Mouse (Mus musculus) olfactory bulb, adult 2 months (tissue): ENCODE data around the gene Gm5089. TPM values are rescaled to one million over a fixed set of nuclear protein-coding genes. Genes with fewer than 3 reads are reported as not detected.

Experiments
- H3K27ac ChIP-seq: fragments of 200-500 bp; 2 replicates; pipeline ENCODE4 v1.5.1; 2012; ENCODE audit warnings: low read depth, low read length; ENCODE audit not compliant: insufficient read depth
- H3K4me1 ChIP-seq: fragments of 200-500 bp; 2 replicates; pipeline ENCODE4 v1.6.1; 2012; ENCODE audit warnings: low read length; ENCODE audit not compliant: control insufficient read depth, insufficient read depth
- H3K4me3 ChIP-seq: fragments of 200-500 bp; 2 replicates; pipeline ENCODE4 v1.5.1; 2012; ENCODE audit warnings: mild to moderate bottlenecking, low read depth, low read length, moderate library complexity; ENCODE audit not compliant: insufficient read depth
- CTCF ChIP-seq: fragments of 200-500 bp; IDR thresholded peaks from 2 replicates; pipeline ENCODE4 v1.5.1; 2012; ENCODE audit warnings: low read depth, mild to moderate bottlenecking, low read length, moderate library complexity; ENCODE audit not compliant: insufficient read depth
- POLR2A ChIP-seq: fragments of 200-500 bp; IDR thresholded peaks from 2 replicates; pipeline ENCODE4 v1.6.1; 2012; ENCODE audit warnings: mild to moderate bottlenecking, low read depth, low read length, moderate library complexity; ENCODE audit not compliant: insufficient read depth
- whole genome bisulfite sequencing: fragments of 180-500 bp; shearing (Covaris S2); methylation state at CpG from one replicate; pipeline ENCODE4 v1.1.7; 2018; 5-methylcytosine and 5-hydroxymethylcytosine counted together
- polyA plus RNA-seq: library from polyadenylated mRNA; stranded (reverse); fragments of >200 nt; gene quantifications from 2 replicates; pipeline ENCODE4 v1.2.4, GENCODE M21; 2012; ENCODE audit warnings: low replicate concordance; ENCODE audit not compliant: missing spikeins, insufficient read depth, insufficient read length

Gene Gm5089
- polyA plus RNA-seq, 1 experiment: not detected

DNA sequence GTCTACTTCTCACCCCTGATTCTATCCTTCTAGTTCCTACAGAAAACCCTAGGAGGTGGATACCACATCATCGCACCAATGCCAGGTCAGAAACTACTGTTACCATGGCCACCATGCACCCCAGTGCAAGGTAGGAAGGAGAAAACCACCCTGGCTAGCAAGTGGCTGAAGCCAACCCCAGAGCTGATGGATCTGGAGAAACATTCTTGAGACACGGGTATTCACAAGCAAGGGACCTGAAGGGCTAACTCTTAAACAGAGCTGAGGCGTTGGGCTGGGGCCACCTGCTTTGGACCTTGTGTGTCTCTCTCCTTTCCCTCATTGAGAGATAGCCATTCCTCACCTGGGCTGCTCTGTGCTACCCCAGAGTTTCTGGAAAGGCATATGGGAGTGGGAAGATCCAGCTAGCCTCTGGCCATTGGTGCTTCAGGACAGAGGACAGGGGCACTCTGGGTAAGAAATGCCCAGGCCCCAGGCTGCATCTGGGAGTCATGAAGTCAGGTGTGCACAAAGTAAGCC lies 47.4 kb downstream of the Gm5089 start:
- H3K27ac ChIP-seq: no peak overlapping the region
- TF ChIP-seq POLR2A: no peak
- TF ChIP-seq CTCF: no peak
- 72% methylated on average over 3 of the region's 3 CpGs for WGBS
- peaks cover 7% of the 10 kb centered on the region for H3K4me1 ChIP-seq
- no peak overlapping the region for H3K4me3 ChIP-seq

DNA sequence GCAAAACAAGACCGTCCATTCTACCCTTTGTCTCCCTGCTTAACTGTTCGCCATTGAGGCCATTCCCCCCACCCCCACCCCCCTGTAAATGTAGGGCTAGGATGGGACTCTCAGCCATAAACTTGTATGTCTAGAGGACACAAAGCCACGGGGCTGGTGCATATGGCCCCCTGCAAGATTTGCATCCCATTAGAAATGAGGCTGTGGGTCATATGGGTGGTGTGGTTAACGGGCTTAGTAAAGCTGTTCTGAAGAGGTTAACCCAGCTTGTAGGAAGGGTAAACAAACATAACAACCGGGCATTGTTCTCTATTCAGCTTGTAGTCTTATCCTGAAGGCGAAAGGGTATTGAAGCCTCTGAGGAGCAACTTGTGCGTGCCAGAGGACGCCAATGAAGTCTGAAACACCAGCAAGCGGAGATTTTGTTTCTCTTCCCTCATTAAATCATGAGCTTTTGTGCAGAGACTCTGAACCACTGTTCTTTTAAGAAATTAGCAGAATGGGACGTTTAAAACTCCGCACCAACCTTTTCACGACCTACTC lies 48.1 kb downstream of the Gm5089 start:
- Histone ChIP-seq H3K4me1 (peaks cover 7% of the 10 kb centered on the region), H3K4me3 (no peak overlapping the region), H3K27ac (no peak overlapping the region)
- WGBS: 60% methylated on average over 12 of the region's 12 CpGs
- TF ChIP-seq CTCF (no peak), POLR2A (no peak)

DNA sequence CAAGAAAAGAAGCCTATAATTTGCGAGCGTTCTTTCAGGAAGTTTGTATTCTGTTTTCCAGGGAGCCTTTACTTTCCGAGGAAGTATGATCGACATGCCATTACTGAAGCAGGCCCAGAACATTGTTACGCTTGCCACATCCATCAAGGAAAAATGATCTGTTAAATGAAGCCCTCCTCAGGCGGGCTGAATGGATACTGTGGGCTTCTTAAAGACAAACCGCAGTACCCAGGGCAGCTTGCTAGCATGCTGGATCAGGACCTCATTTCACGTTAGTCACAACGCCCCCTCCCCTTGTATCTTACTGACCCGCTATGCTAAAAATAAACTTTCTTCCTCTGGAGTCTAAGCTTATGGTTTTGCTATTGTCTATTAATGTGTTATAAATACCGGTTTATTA lies 49.0 kb downstream of the Gm5089 start:
- TF ChIP-seq POLR2A (no peak), CTCF (no peak)
- peaks cover 5% of the 10 kb centered on the region for H3K4me1 ChIP-seq

DNA sequence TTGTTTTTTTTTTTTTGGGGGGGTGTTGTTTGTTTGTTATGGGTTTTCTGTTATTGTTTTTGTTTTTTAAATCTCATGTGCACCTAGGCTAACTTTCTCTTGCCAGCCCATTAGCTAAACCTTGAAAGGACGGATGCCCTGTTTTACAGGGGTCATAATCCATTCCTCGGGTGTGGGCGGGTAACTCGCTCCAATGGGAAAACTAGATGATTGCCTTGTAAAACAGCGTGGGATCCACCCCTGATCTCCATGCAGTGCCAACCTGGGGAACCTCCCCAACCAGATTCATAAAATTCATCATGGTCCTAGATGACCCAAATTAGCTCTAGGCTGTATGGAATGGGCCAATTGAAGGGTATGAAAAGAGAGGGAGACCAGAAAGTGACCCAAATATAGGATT lies 51.0 kb downstream of the Gm5089 start:
- Histone ChIP-seq H3K4me1 (no peaks in the 10 kb centered on the region), H3K27ac (no peak overlapping the region), H3K4me3 (no peak overlapping the region)
- TF ChIP-seq POLR2A: no peak
- no peak for TF ChIP-seq CTCF
- WGBS: 97% methylated on average over 5 of the region's 5 CpGs

More for the DNA sequence above, 49.0 kb downstream of the Gm5089 start:
- WGBS: 87% methylated on average over 11 of the region's 11 CpGs
- Histone ChIP-seq H3K4me3 (no peak overlapping the region), H3K27ac (no peak overlapping the region)

DNA sequence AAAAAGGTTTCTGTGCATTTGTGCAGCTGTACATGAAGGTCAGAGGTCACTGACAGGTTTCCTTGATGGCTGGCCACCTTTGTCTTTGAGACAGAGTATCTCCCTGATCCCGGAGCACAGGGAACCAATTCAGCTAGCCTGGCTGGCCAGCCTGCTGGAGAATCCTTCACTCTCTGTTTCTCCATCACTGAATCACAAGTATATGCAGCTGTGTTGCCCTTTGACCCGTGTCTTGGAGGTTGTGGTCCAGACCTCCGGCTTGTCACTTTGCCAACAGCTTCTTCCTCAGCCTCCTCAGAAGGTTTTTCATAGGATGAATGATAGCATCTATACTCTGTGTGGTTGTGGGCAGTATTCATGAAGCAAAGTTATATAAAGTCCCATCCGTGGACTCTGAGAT lies 52.2 kb downstream of the Gm5089 start:
- Histone ChIP-seq H3K27ac (no peak overlapping the region), H3K4me1 (no peaks in the 10 kb centered on the region), H3K4me3 (no peak overlapping the region)
- TF ChIP-seq POLR2A (no peak), CTCF (no peak)
- 79% methylated on average over 4 of the region's 4 CpGs for WGBS

DNA sequence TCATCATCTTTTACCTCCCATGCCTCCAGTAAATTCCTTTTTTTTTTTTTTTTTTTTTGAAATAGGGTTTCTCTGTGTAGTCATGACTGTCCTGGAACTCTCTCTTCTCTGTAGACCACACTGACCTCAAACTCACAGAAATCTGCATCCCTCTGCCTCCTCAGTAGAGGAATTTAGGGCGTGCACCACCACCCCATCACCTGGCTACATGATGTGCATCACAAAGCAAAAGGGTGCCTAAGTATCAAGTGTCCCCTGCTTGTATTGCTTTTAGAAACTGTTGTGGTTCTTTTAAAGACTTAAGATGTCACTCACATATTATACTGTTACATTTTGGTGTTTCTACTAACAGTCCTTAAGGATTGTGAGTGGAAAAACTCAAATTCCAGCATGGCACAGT lies 57.8 kb downstream of the Gm5089 start:
- no peak overlapping the region for H3K4me3 ChIP-seq
- H3K4me1 ChIP-seq: no peaks in the 10 kb centered on the region; the same call in 1 of the 2 replicates
- TF ChIP-seq POLR2A (no peak), CTCF (no peak)
- no peak overlapping the region for H3K27ac ChIP-seq
- WGBS: 91% methylated on average over 1 of the region's 1 CpGs

DNA sequence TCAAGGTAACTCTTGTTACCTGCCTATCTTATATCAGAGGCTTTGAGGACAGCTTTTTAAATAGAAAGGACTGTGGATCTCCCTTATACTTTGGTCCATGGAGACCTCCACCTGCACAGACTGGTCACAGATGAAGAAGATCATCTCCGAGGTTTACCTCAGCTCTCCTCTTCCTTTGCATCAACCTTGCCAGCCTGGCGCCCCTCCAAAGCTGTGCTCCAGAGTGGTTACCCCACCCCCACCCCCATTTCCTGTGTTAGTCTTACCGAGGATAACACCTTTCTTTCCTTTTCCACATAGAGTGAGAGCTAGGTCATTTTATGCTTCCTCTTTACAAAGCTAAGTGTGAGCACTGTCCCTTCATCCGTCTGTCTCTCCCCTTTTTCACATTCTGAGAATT lies 60.0 kb downstream of the Gm5089 start:
- TF ChIP-seq POLR2A: no peak
- TF ChIP-seq CTCF: no peak
- no peak overlapping the region for H3K27ac ChIP-seq
- WGBS: 70% methylated on average over 4 of the region's 4 CpGs

DNA sequence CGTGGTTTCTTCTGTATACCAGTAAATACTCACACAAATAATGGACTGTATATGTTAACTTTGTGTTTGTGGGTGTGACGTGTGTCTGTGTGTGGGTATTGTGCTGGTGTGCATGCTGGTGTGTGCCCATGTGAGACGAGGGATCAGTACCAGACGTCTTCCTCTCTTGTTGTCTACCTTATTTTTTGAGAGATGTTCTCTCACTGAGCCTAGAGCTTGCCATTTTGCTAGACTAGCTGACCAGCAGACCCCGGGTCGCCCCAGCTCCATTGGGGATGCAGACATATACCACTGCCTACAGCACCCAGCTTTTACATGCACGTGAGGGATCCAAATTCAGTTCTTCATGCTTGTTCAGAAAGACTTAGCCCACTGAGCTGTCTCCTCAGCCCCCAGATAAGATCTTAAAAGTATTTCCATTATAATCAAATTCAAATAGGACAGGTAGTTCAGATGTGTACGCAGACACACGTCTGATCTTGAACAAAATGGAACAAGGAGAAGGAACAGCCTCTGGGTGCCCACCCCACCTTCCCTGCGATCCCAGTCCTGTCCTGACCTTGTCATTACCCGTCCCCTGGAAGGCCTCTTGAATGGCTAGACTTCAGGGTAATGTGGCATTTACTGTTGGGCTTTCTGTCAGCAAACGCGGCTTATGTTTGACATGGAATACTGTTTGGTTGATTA lies 61.1 kb downstream of the Gm5089 start:
- Histone ChIP-seq H3K4me3 (no peak overlapping the region), H3K27ac (no peak overlapping the region), H3K4me1 (no peaks in the 10 kb centered on the region; the same call in 1 of the 2 replicates)
- 95% methylated on average over 13 of the region's 13 CpGs for WGBS
- TF ChIP-seq POLR2A (no peak), CTCF (no peak)

More for the DNA sequence above, 60.0 kb downstream of the Gm5089 start:
- Histone ChIP-seq H3K4me3 (no peak overlapping the region), H3K4me1 (no peaks in the 10 kb centered on the region; the same call in 1 of the 2 replicates)

DNA sequence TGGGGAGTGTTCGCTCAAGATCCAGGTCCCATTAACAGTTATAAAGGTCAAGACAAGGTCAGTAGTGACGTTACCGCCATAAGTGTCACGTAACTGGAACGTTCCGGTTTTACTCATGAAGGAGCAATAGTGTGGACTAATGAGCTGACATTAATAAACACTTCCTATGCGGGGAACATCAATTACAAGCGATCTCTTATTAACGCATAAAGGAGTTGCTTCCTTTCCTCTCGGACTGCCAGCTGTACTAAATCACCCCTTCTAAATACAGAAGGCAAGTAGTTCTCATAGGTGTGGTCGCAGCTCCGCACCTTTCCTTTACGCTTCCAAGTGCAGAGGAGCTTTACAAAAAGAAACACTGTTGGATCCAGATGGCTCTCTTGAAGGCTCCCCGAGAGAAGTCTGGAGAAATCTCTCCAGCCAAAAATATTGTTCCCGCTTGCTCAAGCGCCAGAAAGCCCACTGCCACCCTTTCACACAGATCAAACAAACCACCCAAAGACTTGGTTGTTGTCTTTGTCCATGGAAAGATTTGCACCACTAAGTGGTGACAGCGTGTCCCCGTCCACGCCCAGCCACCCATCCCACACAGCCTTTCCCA lies 62.4 kb downstream of the Gm5089 start:
- Histone ChIP-seq H3K4me1 (no peaks in the 10 kb centered on the region; the same call in 1 of the 2 replicates), H3K4me3 (no peak overlapping the region), H3K27ac (no peak overlapping the region)
- TF ChIP-seq CTCF (no peak), POLR2A (no peak)
- 43% methylated on average over 19 of the region's 19 CpGs for WGBS
